Mouse (Mus musculus): ENCODE measurements around the gene Pradc1.
"Not testable (repeated sequence)": the region's sequence is repeated elsewhere in the genome, so short reads cannot be mapped to it uniquely, and the experiment has no call there.

Pradc1 gene

DNA sequence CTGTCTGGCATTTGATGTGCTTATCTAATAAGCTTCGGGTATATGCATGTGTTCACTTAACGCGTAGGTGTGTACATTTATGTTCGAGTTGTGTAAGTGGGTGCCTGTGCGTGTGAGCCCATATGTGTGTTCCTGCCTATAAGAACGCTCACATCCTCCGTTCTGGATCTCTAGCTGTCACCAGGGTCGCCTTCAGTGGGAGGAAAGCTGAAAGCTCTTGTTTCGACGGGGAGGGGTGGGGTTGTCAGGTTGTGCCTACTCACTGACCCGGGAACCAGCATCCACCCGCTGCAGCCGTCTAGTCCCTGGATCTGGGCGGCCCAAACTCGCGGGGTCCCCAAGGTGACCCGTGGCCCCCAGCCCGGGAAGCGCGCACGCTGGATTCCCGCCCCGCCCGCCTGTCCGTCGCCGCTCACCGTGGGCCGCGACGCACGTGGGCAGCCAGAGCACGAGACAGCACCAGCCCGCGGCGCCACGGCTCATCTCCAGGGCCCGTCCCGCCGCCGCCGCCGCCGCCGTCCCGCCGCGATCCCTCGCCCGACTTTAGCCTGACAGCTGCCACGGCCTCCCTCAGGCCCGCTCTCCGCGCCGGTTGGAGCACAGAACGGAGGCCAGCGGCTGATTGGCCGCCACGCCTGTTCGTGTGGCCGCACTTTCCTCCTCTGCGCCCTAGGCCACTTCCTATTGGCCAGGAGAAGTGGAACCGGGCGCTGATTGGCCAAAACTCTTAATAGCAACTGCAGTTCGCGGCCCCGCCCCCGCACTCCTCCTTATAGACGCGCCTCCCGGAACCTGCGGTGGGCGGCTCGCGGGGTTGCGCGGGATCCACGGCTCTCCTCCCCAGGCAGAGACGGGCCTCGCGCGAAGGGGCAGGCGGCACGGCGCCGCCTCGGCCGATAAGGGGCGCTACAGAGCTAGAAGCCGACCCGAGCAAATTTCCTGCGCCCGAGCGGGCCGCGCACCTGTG, 790 bp downstream of the Pradc1 start, which contains the start of gene Cct7:
Gene Cct7, plus strand, starts transcription at position 818 of the 967 bp plus-strand sequence.
- peak; percentile 97 to 98 for DNase-seq

DNA sequence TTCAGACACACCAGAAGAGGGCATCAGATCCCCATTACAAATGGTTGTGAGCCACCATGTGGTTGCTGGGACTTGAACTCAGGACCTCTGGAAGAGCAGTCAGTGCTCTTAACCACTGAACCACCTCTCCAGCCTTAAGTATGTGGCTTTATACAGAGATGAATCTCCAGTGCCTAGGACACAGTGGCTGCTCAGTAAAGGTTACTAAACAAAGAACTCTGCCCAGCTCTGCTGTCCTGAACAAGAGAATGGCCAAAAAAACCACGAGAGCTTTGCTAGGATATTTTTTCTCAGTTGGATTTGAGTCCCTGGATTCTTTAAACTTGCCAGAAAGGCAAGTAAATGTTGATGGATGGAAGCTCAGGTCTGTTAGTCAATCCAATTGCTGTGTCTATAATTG, 1.6 kb downstream of the Pradc1 start:
- DNase-seq = not testable (repeated sequence)

DNA sequence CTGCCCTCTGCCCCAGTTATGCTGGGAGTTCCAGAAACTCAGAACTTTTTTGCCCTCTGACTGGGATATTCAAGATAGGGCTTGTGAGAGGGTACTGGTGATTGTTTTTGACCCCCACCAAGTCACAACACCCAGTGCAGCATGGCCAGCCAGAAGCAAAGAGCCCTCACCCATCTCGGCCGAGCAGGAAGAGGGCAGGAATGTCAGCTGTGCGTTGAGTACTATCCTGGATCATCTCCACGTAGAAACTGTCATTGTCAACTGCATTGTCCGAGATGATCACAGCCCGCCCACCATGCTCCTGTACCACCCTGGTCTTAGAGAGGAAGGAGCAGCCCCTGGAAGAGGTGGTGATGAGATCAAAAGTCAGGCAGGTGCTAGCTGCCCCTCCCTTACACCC, 4.4 kb downstream of the Pradc1 start:
- no peak for DNase-seq

DNA sequence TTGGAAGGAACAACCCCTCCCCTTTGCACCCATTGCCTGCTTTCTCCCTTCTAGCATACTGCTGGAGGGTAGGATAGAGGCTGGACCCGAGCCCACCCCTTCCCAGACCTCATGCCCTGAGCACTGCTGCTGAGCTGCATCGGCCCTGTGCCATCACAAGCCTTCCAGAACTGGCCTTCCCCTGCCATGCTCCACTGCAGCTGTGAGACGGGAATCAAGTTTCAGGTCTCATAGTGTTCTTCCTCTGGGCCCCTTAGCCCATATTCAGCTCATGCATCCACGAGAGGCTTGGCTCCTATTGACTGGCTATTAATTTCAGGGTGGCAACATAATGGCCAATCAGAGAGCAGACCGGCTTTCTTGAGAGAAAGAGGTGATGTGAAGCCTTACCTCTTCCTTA, 6.5 kb downstream of the Pradc1 start:
- no peak for DNase-seq

DNA sequence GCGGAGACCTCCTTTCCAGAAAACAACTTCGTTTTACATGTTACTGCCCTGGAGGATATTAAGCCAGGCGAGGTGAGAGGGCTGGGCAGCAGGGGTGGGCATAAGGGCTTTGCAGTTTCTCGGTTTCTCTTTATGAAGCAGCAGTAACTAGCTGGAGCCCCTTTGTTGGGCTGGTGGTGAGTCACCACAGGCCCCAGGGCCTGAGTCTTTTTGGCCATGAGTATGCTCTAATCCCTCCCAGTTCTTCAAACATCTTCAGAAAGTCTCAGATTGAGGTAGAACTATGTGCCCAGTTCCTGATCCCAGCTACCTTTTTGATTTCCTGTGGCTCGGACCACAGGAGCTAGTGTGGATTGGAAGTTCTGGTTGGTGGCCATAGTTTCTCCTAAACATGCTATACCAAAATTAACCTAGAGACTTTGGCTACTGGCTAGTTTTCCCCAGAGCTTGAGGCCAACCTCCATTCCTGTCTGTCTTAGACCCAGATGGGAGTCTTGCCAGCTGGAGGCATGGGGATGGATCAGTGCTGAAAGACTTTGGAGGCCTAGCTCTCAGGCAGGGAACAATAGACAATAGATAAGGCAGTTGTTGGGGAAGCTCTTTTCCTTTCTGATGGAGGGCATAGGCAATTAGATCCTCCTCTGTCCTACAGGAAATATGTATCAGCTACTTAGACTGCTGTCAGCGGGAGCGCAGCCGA, 7.4 kb downstream of the Pradc1 start:
- DNase-seq = no peak

DNA sequence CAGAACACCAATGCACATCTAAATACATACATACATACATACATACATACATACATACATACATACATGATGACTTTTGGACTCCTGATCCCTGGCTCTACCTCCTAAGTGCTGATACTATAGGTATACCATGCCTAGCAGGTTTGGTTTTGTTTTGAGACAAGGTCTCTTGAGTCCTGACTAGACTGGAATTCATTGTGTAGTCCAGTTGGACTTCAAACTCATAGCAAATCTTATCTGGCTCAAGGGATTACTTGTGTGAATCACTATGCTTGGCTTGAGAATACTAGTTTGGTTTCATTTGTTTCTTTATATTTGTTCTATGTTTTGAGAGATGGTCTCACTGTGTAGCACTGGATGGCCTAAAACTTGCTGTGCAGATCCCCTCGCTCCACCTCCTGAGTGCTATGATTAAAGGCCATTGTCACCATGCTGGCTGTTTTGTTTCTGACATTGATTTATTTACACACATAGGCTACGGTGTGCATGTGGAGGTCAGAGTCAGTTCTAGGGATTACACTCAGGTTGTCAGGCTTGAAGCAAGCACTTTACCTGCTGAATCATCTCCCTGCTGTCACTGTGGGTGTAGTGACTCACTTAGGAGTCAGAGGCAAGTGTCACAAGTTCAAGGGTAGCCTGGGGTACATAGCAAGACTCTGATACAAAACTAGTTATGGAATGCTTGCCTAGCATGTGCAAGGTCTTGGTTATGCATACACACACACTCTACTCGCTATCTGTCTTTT, 8.1 kb downstream of the Pradc1 start:
- no peak for DNase-seq

DNA sequence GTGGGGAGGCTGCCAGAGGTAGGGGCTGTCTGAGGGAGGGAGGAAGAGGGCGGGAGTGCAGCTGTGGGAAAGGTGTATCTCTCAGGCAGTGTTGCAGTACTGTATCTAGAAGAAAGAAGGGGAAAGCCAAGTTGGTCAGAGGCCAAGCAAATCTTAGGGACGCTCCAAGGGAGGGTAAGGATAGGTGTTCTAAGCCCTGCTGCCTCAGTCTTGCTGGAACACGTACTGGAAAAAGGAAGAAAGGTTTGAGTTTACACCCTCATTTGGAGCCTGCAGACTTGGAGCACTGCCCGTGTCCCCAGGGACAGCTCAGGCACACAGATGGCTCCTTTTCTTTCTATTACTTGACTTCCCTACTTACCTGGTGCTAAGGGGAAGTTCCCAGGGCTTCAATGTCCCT, 10.6 kb downstream of the Pradc1 start:
- no peak for DNase-seq

DNA sequence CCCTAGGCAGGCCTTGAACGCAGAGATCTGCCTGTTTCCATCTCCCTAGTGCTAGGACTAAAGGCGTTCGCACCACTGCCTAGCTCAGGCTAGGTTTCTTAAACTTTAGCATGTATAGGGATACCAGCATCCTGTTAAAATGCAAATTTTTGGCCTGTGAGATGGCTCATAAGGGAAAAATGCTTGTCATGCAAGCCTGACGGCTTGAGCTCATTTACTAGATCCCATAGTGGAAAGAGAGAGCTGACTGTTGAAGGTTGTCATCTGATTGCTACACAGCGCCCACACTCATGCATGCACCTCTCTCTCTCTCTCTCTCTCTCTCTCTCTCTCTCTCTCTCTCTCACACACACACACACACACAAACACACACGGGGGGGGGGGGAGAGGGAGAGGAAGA, 15.1 kb downstream of the Pradc1 start:
- DNase-seq = no peak

DNA sequence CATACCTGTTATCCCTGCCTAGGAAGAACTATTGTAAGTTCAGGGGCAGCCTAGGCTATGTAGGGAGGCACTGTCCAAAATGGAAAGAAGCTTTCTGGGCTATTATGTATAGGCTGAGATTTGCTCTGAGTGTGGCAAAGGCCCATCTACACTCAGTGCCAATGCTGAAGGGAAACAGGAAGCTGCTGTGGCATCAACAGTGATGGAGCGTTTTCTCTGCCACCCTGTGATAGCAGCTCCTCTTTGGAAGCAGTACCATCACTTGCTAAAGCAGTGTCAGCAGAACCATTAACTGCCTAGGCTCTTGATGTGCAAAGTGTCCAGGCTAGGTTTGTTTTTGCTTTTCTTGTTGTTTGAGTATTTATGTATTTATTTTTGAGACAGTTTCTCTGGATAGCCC, 15.6 kb downstream of the Pradc1 start:
- no peak for DNase-seq

DNA sequence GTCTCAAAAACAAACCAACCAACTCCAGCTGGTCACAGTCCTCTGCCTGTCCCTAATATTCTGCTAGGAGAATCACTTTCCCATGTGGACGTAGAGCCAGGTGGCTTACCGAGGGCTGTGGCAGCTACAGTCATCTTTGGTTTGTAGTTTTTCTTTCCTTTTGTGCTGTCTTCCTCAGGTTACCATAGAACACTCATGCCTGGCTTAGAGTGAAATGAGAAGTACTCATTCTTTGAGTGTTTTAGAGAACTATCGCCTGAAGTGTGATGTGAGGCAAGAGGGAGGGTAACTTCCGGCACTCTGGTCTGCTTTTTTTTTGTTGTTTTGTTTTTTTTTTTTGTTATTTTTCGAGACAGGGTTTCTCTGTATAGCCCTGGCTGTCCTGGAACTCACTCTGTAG, 17.9 kb downstream of the Pradc1 start:
- no peak for DNase-seq

DNA sequence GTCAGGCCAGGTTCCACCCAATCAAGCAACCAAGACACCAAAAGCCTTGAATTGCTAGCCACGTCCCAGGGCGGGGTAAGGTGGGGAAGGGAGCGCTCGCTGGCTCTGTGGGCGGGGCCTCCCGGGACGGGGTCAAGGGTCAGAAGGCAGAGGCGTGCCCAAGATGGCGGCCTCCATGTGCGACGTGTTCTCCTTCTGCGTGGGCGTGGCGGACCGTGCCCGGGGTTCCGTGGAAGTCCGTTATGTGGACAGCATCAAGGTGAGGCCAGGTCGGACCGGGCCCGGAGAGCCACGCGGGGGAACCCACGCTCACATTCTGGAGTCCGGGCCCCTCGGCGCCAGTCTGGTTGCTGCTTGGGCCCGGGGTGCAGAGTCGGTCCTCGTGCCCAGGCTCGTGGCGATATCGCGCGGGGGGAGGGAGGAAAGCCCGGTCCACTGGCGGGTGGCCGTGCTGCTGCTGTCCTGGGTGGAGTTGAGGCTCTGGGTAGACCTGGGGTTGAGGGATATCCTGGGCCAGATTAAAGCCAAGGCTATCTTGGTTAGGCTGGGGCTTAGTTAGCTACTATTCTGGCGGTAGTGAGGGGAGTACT, 19.8 kb downstream of the Pradc1 start, which contains the start of gene Smyd5:
Gene Smyd5, plus strand, starts transcription at position 148 of the 590 bp plus-strand sequence.
- peak; percentile 69 to 80 for DNase-seq

DNA sequence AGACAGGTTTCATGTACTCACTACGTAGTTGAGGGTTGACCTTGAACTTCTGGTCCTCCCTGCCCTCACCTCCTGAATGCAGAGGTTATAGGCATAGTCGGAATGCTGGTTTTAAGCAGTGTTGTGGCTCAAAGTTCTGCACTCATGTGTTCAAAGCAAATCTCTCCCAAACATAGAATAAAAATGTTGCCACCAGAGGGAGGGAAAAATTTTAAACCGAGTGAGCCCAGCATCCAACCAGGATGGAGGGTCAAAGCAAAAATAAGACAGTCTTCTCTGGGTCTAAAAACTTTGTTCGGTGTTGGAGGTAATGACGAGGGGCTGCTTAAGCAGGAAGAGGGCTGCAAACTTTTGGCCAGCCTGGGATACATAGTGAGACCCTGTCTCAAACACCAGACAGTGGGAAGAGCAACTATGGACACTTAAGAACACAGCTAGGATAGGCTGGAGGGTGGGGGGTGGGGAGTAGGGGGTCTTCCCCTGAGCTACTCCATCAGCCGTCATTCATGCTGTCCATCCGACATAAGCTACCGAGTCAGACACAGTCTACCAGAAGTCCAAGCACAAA, 20.4 kb downstream of the Pradc1 start:
- DNase-seq = no peak

DNA sequence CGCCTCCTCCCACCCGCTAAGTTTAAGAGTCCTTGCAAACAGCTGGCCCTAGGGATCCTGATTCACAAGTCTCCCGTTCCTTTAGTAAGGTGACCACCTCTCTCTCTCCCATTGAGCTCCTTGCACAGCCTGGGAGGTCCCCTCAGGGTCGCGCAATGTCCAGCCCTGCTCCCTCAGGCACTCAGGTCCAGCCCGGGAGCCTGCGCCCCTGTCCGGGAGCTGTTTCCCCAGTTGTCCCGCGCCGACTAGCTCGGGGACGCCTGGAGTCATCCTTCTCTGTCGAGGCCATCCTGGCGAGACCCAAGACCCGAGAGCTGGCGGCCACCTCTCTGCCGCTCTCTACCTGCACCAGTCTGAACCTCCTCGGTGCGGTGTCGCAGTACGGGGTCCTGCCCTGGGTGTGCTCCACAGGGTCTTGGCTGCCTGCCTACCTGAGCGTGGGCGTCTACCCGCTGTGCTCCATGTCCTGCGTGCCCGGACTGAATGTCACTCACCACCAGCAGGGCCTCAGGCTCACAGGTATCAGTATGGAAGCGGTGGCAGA, 27.9 kb downstream of the Pradc1 start, which contains the start of gene Noto:
Gene Noto, plus strand, starts transcription at position 51 of the 544 bp plus-strand sequence.
- DNase-seq = no peak

DNA sequence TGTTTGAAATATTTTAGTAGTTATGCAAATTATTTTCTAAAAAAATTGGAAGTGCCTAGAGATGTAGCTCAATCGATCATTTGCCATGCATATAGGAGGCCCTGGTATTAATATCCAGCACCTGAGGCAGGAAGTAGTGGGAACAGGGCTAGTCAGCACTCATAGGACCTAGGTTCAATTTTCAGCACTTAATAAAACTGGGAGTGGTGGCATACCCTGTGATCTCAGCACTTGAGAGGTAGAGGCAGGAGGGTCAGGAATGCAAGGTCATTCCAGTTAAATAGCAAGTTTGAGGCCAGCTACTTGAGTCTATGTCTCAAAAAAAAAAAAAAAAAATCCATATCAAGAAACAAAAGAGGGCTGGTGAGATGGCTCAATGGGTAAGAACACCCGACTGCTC, 32.6 kb downstream of the Pradc1 start:
- DNase-seq = no peak

DNA sequence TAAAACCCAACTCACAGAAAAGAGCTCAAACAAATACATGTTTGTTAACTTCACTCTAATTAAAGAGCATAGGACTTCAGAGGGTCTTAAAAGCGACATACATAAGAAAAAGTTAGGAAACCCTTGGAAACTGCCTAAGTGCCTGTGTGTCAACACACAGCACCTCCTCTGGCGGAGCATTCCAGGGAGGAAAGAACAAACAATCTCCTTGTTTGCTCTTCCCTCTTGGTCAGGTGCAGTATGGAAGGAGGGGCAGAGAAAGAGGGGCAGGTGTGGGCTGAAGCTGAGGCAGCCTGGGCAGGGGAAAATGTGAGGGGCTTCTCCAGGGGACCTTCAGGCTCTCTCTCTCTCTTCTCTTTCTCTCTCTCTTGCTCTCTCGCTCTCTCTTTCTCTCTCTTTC, 35.9 kb downstream of the Pradc1 start:
- no peak for DNase-seq

DNA sequence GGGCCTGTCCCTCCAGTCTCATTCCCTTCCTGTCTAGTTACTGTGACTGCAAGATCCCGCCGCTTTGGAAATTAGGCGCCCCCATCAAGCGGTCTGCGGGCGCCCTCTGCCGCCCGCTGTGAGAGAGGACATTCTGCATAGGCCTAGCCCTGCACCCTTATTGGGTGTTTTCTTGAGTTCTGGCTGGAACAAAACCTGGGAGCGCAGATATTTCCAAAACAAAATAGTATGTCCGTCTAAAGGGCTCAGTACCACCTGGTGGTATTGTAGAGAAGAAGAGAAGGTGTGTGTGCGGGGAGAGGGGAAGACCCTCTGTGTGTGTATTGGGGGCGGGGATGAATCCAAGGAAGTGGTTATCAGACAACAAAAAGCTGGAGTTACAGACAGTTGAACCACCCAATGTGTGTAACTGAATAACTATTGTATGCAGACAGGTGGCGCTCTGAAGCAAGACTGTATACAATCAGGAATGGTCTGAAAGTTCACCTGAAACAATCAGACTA, 40.9 kb downstream of the Pradc1 start:
- peak; percentile 25 to 44 for DNase-seq

DNA sequence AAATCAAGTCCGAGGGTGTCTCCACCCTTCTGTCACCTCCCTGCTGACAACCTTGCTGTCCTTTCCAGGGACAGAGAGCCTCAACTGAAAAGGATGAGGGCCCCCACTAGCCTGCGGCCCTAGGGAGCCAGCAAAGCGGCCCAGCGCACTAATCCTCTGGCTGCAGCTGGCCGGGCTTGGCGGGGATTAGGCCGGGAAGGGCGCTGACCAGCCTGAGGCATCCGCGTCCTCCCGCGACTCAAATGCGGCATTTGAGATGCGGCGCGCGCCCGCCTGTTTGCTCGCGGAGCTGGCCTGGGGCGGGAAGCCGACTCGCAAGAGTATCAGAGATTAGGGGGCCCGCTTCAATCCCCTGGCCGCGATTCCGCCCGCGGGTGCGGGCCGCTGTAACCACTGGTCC, 42.8 kb downstream of the Pradc1 start:
- peak in 1 of 2 experiments; percentile 10 for DNase-seq

DNA sequence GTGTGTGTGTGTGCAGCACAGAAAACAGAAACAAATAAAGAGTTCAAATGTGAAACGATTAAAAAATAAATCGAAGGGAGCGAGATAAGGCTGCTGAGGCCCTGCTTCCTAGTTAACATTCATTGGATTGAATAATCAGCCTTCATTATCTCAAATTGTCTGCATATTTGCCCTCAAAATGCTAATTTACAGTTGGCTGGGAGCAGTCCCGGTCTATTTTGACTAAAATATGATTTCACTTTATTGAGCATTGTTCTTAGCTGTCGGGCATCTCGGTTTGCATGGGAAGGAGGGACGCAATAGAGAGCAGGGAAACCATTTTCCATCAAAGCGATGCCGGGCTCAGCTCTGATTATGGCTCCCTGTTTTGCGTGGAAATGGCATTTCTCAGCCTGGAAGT, 48.7 kb downstream of the Pradc1 start:
- DNase-seq = no peak

DNA sequence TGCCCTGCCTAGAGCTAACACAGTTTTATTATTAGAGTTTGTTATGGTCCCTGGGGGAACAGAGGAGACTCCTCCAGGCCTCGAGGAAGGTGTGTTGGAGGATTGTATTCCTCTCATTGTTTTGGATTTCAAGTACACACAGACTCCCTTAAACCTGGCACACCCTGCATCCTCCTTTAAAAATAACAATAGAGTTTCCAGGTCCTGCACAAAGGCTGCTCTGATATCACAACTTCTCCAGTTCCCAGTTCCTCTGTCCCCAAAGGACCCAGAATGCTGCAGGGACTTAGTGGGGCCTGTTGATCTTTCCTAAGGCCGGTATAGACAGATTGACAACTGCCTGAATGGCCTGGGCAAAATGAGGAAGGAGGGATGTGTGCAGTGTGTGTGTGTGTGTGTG, 49.2 kb downstream of the Pradc1 start:
- DNase-seq = no peak

DNA sequence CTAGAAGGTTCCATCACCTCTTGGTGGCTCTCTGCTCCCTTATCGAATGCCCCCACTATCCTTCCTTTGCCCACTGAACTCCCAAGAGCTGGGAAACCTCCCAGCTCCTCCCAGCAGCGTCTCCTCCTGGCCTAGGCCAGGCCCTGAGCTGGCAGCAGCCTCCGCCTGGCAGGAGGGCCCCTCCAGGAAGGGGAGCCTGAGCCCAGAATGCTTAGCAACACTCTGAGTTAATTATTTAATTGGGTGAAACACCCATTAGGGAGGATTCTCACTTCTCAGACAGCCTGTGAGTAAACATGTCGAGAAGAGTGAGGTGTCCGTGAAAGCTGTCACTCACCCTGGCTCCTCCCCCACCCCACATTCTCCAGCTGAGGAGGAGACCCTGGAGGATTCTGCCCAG, 52.1 kb downstream of the Pradc1 start:
- no peak for DNase-seq

DNA sequence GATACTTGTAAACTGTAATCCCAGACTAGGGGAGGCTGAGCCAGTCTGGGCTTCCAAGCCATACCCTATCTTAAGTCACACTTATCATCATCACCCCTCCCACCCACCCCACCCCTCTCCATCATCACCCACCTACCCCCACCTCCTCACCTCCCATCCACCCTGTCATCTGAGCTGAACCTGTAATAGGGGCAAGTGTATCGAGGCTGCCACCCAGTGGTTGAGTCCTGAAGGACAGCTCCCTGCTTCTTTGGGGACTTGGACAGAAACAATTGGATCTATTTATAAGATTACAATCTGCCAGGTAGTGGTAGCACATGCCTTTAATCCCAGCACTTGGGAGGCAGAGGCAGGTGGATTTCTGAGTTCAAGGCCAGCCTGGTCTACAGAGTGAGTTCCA, 54.6 kb downstream of the Pradc1 start:
- peak; percentile 18 to 28 for DNase-seq
